Mouse (Mus musculus) cerebellum, adult 9-10 months (tissue): ENCODE results near the gene Olfr893.
"Not testable (repeated sequence)": the region's sequence is repeated elsewhere in the genome, so short reads cannot be mapped to it uniquely, and the experiment has no call there.

Experiments
- DNase-seq: peaks from one replicate; pipeline ENCODE4 v3.0.0; 2022

Olfr893 gene

DNA sequence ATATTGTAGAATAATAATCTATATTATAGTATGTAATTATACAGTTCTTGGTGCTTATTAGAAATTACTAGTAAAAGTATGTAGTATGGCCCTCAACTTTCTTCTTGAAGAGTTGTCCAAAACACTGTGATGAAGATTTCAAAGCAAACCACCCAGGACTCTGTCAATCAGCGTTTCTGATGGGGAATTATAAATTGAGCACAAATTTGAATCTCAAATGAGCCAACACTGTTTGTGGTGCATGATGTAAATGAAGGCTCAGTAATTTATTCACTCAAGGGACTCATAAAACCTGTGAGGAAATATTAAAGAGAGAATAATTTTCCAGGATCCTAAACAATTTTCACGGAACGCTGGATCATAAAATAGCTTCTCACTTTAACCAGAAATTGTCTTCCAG is at the start of gene Olfr893:
Gene Olfr893, plus strand, starts transcription at position 301 of the 400 bp plus-strand sequence.
- no peak for DNase-seq

DNA sequence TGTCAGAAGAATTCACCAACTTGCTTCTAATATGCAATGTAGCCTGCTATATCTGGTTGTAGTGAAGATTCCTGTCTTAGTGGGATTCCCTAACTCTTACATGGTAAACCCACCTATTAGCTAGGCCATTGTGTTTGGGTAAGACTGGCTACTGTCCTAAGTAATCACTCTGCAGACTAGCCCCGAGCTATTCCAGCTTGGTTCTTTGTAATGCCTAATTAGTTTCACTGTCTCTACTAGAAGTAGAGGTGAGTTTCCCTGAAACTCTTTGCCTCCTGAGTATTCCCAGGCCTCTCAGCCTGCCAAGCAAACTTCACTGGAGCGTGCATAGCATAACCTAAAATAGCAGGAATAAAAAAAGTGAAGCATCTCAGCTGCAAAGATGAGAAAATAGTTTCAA is 39.8 kb upstream of the Olfr893 start:
- DNase-seq, result not testable (repeated sequence)

DNA sequence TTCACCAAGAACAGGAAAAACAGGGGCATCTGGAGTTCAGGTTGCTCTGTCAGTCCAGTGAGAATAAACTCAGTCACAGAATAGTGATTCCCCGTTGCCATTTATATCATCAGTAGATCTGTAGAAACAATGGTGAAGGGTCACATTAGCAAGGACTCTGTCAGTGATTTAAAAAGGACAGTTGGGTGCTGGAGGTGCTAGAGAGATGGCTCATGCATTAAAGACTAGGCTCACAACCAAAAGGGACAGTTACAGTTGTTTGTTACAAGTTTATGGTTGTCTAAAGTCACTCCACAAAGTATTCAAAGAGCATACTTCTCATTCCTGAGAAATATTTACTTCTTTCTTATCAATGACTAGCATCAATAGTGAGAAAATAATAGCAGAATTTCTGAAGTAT is 27.4 kb upstream of the Olfr893 start, which contains the start of gene Olfr891:
Gene Olfr891, minus strand, starts transcription at position 101 of the 400 bp plus-strand sequence.
- DNase-seq, result no peak

DNA sequence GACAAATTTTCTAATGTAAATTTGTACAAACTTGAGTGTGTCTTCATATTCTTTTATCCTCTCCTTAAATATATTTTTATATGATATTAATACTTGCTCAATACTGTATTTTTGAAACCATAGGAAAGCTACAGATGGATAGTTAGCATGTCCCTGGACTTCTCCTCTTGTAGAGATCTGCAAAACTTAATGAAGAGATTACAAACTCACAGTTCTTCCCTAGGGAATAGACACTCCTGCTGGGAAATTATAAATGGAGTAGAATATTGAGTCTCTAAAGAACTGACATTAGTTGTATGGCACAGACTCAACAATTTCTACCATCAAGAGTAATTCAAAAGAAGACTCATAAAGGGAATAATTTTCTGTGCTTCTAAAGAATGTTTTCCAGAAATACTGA is 9.6 kb downstream of the Olfr893 start, which contains the start of gene Olfr894:
Gene Olfr894, plus strand, starts transcription at position 301 of the 400 bp plus-strand sequence.
- DNase-seq, result no peak

DNA sequence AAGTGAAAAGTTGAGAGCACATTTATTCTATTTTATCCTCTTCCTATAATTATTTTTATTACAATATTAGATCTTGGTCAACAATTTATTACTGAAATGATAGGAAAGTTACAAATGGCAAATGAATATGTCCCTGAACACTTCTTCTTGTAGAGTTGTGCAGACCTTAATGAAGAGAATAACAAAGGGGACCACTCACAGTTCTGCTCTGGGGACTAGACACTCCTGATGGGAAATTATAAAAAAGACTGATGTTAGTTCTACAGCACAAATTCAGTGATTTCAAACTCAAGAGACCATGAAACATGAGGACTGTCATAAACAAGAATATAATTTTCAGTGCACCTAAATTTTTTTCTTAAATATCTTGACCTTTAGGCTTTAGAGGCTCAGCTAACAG is 44.3 kb downstream of the Olfr893 start, which contains the start of gene Olfr143:
Gene Olfr143, plus strand, starts transcription at position 301 of the 400 bp plus-strand sequence.
- DNase-seq, result no peak
